Mouse (Mus musculus): Measurements from ENCODE around the gene Ncbp1. TPM values are rescaled to one million over a fixed set of nuclear protein-coding genes. Genes with fewer than 3 reads are reported as not detected.

Gene Ncbp1
- polyA plus RNA-seq, 1 experiment = 6.9 TPM

DNA sequence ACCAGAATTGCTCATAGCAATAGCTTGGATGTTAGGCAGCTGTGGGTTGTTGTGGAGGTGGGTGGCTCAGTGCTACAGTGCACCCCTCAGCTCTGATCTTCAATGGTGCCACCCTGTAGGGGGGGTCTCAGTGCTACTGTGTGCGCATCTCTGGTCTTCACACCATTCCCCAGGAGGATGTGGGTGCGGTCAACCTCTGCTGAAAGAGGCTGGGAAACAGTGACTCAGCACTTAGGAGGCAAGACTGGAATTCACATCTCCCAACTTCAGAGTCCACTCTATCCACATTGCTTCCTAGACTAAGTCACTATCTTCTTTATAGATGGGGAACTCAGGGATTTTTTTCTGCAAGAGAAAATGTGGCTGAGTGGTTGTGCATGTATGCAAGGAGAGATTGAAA lies 40.8 kb upstream of the Ncbp1 start:
- Histone ChIP-seq H3K27me3 (ENCODE audit: control insufficient read depth, insufficient read depth, low read length) (no peaks in the 10 kb centered on the region), H3K4me3 (ENCODE audit: low read depth, low read length) (no peak overlapping the region), H3K36me3 (ENCODE audit: control insufficient read depth, insufficient read depth, low read length) (no peaks in the 10 kb centered on the region), H3K27ac (ENCODE audit: insufficient read depth, low read depth, low read length) (no peak overlapping the region), H3K4me1 (ENCODE audit: control insufficient read depth, insufficient read depth, insufficient read length, low read length) (no peaks in the 10 kb centered on the region)
- 93% methylated on average over 2 of the region's 2 CpGs for WGBS
- TF ChIP-seq POLR2A (IDR thresholded peaks at IDR 0.05; ENCODE audit: low read depth, low read length) = no peak
- no peak for TF ChIP-seq CTCF (IDR thresholded peaks at IDR 0.05; ENCODE audit: extremely low read depth, insufficient read length, insufficient replicate concordance, low read depth, low read length)

DNA sequence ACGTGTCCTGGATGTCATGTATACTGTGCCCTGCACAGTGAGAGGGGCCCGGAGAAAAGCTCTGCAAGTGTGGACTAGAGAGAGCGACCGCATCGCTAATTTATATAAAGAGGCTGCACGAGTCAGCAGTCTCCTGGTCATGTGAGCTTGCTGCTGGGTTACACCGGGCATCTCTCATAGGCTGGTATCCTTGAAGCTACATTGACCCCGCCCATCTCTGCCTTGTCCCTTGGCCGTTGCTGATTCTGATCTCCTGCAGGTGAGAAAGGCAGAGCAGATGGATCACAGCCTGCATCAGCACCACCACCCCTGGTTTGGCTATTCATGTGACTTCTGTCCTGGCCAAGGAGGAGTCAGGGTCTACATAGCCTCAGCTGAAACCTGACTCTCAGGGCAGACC lies 39.3 kb upstream of the Ncbp1 start:
- H3K36me3 ChIP-seq (ENCODE audit: control insufficient read depth, insufficient read depth, low read length) = no peaks in the 10 kb centered on the region
- H3K27ac ChIP-seq (ENCODE audit: insufficient read depth, low read depth, low read length) = no peak overlapping the region
- no peaks in the 10 kb centered on the region for H3K27me3 ChIP-seq (ENCODE audit: control insufficient read depth, insufficient read depth, low read length)
- H3K4me1 ChIP-seq (ENCODE audit: control insufficient read depth, insufficient read depth, insufficient read length, low read length) = no peaks in the 10 kb centered on the region
- no peak for TF ChIP-seq POLR2A (IDR thresholded peaks at IDR 0.05; ENCODE audit: low read depth, low read length)
- TF ChIP-seq CTCF (IDR thresholded peaks at IDR 0.05; ENCODE audit: extremely low read depth, insufficient read length, insufficient replicate concordance, low read depth, low read length) = no peak
- no peak overlapping the region for H3K4me3 ChIP-seq (ENCODE audit: low read depth, low read length)
- 59% methylated on average over 9 of the region's 9 CpGs for WGBS

DNA sequence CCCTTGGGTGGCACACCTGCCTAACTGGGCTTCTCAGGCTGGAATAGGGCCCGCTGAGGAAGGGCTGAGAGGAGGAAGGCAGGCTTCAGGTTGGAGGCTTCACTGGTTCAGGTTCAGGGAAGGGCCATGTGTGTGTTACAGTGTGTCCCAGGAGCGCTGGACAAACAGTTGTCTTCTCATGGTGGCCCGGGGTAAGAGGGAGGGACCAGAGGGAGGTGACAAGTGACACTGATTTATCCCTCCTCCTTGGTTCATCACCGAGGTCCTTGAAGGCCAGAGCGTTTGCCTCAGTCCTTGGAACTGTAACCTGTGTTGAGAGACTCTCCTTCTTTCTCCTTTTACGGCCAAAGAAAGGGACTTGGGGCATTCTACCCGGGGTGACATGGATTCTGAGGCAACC lies 37.9 kb upstream of the Ncbp1 start:
- H3K4me1 ChIP-seq (ENCODE audit: control insufficient read depth, insufficient read depth, insufficient read length, low read length) = no peaks in the 10 kb centered on the region
- 29% methylated on average over 7 of the region's 7 CpGs for WGBS
- H3K27ac ChIP-seq (ENCODE audit: insufficient read depth, low read depth, low read length) = no peak overlapping the region
- TF ChIP-seq CTCF (IDR thresholded peaks at IDR 0.05; ENCODE audit: extremely low read depth, insufficient read length, insufficient replicate concordance, low read depth, low read length) = no peak
- TF ChIP-seq POLR2A (IDR thresholded peaks at IDR 0.05; ENCODE audit: low read depth, low read length) = no peak
- H3K4me3 ChIP-seq (ENCODE audit: low read depth, low read length) = no peak overlapping the region
- H3K36me3 ChIP-seq (ENCODE audit: control insufficient read depth, insufficient read depth, low read length) = no peaks in the 10 kb centered on the region
- H3K27me3 ChIP-seq (ENCODE audit: control insufficient read depth, insufficient read depth, low read length) = no peaks in the 10 kb centered on the region

- no peaks in the 10 kb centered on the region for H3K4me1 ChIP-seq (ENCODE audit: control insufficient read depth, insufficient read depth, insufficient read length, low read length)
- H3K4me3 ChIP-seq (ENCODE audit: low read depth, low read length) = no peak overlapping the region
- TF ChIP-seq POLR2A (IDR thresholded peaks at IDR 0.05; ENCODE audit: low read depth, low read length) (no peak), CTCF (IDR thresholded peaks at IDR 0.05; ENCODE audit: extremely low read depth, insufficient read length, insufficient replicate concordance, low read depth, low read length) (no peak)
- H3K27ac ChIP-seq (ENCODE audit: insufficient read depth, low read depth, low read length) = no peak overlapping the region
- no peaks in the 10 kb centered on the region for H3K36me3 ChIP-seq (ENCODE audit: control insufficient read depth, insufficient read depth, low read length)
- no peaks in the 10 kb centered on the region for H3K27me3 ChIP-seq (ENCODE audit: control insufficient read depth, insufficient read depth, low read length)
- WGBS = 27% methylated on average over 14 of the region's 14 CpGs
Measured at GRCm38 (mm10) chr4:46101211-46101711, 37.2 kb upstream of the Ncbp1 start.

GRCm38 (mm10) chr4:46102078-46102769 lies 36.2 kb upstream of the Ncbp1 start:
- H3K4me1 ChIP-seq (ENCODE audit: control insufficient read depth, insufficient read depth, insufficient read length, low read length) = no peaks in the 10 kb centered on the region
- H3K4me3 ChIP-seq (ENCODE audit: low read depth, low read length) = no peak overlapping the region
- TF ChIP-seq POLR2A (IDR thresholded peaks at IDR 0.05; ENCODE audit: low read depth, low read length) = no peak
- no peaks in the 10 kb centered on the region for H3K36me3 ChIP-seq (ENCODE audit: control insufficient read depth, insufficient read depth, low read length)
- no peak overlapping the region for H3K27ac ChIP-seq (ENCODE audit: insufficient read depth, low read depth, low read length)
- no peaks in the 10 kb centered on the region for H3K27me3 ChIP-seq (ENCODE audit: control insufficient read depth, insufficient read depth, low read length)
- WGBS = 91% methylated on average over 10 of the region's 10 CpGs

DNA sequence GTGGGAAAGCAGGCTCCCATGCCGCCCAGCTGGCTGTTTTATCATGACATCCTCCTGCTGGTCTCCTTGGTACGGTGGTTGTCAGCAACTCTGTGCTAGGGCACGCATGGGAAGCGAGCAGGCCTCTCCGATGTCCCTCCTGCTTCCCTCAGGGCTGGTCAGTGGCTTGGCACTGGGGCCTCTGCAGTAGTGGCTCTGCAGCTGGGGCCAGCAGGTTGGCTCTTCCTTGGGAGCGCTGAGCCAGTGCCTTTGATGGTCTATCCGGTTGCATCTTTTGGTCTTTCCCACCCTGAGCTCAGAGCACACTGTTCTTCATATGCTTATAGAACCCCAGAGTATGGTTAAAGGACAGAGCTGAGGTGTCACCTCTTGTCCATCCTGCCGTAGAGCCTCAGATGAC lies 28.3 kb upstream of the Ncbp1 start:
- Histone ChIP-seq H3K4me1 (ENCODE audit: control insufficient read depth, insufficient read depth, insufficient read length, low read length) (no peaks in the 10 kb centered on the region), H3K27me3 (ENCODE audit: control insufficient read depth, insufficient read depth, low read length) (no peaks in the 10 kb centered on the region), H3K27ac (ENCODE audit: insufficient read depth, low read depth, low read length) (no peak overlapping the region), H3K4me3 (ENCODE audit: low read depth, low read length) (no peak overlapping the region), H3K36me3 (ENCODE audit: control insufficient read depth, insufficient read depth, low read length) (peaks cover 6% of the 10 kb centered on the region)
- WGBS = 88% methylated on average over 8 of the region's 8 CpGs
- TF ChIP-seq CTCF (IDR thresholded peaks at IDR 0.05; ENCODE audit: extremely low read depth, insufficient read length, insufficient replicate concordance, low read depth, low read length) = no peak
- TF ChIP-seq POLR2A (IDR thresholded peaks at IDR 0.05; ENCODE audit: low read depth, low read length) = no peak

GRCm38 (mm10) chr4:46111361-46111760 lies 27.1 kb upstream of the Ncbp1 start:
- peaks cover 16% of the 10 kb centered on the region for H3K36me3 ChIP-seq (ENCODE audit: control insufficient read depth, insufficient read depth, low read length)
- H3K4me1 ChIP-seq (ENCODE audit: control insufficient read depth, insufficient read depth, insufficient read length, low read length) = no peaks in the 10 kb centered on the region
- WGBS = 62% methylated on average over 3 of the region's 3 CpGs
- TF ChIP-seq CTCF (IDR thresholded peaks at IDR 0.05; ENCODE audit: extremely low read depth, insufficient read length, insufficient replicate concordance, low read depth, low read length) (no peak), POLR2A (IDR thresholded peaks at IDR 0.05; ENCODE audit: low read depth, low read length) (no peak)
- no peak overlapping the region for H3K4me3 ChIP-seq (ENCODE audit: low read depth, low read length)
- H3K27me3 ChIP-seq (ENCODE audit: control insufficient read depth, insufficient read depth, low read length) = no peaks in the 10 kb centered on the region
- H3K27ac ChIP-seq (ENCODE audit: insufficient read depth, low read depth, low read length) = no peak overlapping the region

Data from small intestine, adult 2 months (tissue).